Mouse (Mus musculus): ENCODE data around the gene Trim71.

DNA sequence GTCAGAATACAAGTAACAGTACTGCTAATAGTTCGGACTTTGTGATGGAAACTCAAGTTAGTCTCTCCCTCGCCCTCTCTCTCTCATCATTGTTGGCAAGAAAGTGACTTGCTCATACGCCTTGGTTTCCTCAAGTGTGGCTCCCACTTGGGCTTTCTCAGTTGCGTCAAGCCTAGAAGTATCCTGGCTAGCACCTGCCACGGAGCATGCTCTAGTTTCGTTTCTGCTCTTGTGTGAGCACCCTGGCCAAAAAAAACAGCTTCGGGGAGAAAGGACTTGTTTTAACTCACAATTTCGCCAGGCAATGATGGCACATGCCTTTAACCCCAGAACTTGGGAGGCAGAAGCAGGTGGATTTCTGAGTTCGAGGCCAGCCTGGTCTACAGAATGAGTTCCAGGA lies 87.2 kb downstream of the Trim71 start:
- TF ChIP-seq POLR2A (IDR thresholded peaks at IDR 0.05; ENCODE audit: control insufficient read depth, low read depth, low read length) (no peak), CTCF (IDR thresholded peaks at IDR 0.05; ENCODE audit: control insufficient read depth, insufficient read depth, insufficient replicate concordance, low read depth, low read length) (no peak)
